Mouse (Mus musculus) embryo, embryonic 9.5 days (tissue): ENCODE measurements at regions not wholly inside any gene's neighbourhood (a gene's known extent, or its start where the extent isn't known, plus 50 kb on each side); places are given as distances from the start of the nearest gene placed in this dataset.

Source experiments
- DNase-seq: peaks from one replicate; pipeline ENCODE4 v3.0.0-alpha.2; 2017; ENCODE audit errors: extremely low spot score

DNA sequence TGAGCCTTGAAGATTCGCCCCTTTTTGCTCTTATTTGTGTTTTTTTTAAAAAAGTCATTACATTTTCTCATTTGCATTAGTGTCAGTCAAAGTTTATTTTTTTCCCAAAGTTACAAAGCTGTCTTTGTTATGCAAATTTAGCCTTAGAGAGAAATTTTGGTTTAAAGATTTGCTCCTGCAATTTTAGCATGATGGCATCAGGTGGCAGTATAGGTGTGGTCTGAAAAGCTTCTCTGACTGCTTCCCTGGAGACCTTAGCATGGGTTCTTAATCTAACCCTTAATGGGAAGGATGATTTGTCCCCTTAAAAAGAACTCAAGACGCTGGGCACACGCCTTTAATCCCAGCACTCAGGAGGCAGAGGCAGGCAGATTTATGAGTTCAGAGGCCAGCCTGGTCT, 451.2 kb downstream of the Slc4a3 start:
- no peak for DNase-seq

DNA sequence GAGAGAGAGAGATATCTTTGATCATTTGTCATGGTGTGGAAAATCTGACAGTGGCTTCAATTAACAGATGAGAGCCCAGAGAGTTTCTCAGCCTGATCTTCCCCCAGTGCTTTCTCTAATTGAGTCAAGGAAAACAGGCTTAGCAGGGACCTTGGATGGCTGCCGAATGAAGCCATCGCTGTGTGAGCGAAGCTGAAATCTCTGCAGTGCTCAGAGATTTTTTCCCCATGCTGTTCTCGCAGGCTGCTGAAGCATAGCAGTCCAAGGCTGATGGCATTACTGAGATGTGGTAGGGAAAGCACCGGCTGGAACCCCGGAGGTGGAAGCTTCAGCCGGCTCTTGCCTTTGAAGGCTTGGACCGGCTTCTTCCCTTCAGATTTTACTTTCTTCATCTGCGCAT, 455.1 kb downstream of the Slc4a3 start:
- DNase-seq, result no peak

DNA sequence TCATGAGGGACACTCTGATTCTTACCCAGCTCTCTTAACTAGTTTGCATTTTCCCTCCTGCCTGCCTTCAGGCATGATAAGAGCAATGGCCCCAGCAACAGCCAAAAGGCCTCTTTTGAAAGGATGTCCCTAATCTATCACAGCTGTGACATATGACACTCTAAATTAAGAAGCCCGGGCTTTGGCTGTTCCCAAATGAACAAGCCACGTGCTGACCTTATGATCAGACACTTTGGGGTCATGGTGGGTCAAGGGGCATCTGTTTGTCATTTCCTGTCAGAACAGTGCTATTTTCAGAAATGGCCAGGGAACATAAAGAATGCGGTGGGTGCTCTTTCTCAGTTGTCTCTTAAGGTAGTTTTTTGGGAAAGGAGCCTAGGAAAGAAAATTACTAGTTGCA, 463.5 kb downstream of the Slc4a3 start:
- DNase-seq, result peak; percentile 80

DNA sequence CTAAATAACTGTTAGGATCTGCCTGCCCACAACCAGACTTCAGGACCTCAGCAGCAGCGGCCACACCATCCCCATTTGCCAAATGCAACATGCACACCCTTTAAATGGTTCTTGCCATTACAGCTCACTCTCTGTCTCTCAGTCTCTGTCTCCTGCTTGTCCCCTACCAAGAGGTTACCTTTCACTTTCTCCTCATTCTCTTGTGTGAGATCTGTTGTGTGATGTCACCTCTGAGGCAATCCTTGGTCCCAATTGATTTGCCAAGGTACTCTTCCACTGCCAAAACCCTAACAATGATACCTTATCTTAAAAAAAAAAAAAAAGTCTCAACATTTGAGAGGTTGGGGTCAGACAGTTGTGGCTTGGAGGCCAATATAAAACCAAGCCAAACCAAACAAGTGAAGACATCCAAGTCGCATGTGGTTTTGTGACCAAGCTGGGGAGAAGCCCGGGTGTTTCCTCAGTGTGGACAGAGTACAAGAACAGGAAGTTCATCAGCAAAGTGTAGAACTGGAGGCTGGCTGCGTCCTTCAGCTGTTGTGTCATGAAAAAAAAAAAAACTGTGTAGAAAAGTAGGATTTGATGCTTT, 464.2 kb downstream of the Slc4a3 start:
- no peak for DNase-seq

- DNase-seq, result no peak
Observed at GRCm38 (mm10) chr1:76018588-76018987, 472.5 kb downstream of the Slc4a3 start.

DNA sequence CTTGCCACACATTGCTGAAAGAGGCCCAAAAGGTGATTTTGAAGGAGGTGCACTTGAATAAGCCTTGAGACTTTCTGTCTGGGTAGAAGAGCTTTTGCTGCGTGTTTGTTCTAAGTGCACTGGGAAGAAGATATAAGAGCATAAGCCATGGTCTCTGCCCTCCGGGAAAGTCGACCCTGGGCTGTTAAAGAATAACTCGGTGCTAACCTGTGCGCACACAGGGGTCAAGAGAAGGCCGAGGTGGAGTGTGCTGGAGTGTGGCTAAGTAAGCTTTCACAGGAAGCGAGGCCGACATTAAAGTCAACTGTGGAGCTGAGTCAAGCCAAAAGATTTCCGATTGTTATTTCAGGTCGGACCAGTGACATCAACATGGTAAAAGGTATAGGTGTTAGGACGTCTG, 473.0 kb downstream of the Slc4a3 start:
- DNase-seq, result no peak

DNA sequence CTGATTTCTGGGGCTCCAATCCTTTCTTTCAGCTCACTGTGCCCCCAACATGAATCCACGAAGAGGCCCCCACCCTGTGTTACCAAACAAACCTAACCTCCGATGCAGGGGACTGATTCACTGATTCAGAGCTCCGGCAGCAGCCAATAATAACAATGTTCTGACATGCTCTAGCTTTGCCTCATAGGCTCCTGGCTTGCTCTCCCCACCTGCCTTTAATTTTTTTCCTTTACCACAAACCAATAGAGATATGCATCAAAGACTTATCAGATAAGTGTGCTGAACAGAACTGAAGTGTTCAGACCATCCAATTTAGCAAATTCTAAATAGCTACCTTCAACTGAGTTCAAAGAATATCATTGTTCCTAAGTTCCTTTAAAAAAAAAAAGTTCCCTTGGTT, 478.6 kb downstream of the Slc4a3 start:
- DNase-seq, result no peak

DNA sequence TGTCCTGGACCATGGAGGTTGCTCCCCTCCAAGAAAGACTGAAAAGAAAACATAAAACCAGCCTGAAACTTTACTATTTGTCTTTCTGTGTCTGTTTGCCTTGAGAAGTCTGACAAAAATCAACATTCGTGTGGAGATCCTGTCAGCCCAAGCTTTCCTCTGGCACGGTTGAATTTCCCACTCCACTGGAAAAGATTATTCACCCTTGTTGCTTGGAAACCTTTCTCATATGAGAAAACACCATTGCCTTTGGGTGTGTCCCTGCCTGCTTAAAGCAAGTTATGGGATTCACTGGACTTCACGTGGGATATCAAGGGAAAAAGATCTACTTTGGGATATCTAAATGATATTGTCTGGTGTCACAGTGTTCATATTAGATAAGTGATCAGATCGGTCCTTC, 479.3 kb downstream of the Slc4a3 start:
- DNase-seq, result no peak

- DNase-seq, result no peak
Observed at GRCm38 (mm10) chr1:76029059-76029458, 483.0 kb downstream of the Slc4a3 start.

DNA sequence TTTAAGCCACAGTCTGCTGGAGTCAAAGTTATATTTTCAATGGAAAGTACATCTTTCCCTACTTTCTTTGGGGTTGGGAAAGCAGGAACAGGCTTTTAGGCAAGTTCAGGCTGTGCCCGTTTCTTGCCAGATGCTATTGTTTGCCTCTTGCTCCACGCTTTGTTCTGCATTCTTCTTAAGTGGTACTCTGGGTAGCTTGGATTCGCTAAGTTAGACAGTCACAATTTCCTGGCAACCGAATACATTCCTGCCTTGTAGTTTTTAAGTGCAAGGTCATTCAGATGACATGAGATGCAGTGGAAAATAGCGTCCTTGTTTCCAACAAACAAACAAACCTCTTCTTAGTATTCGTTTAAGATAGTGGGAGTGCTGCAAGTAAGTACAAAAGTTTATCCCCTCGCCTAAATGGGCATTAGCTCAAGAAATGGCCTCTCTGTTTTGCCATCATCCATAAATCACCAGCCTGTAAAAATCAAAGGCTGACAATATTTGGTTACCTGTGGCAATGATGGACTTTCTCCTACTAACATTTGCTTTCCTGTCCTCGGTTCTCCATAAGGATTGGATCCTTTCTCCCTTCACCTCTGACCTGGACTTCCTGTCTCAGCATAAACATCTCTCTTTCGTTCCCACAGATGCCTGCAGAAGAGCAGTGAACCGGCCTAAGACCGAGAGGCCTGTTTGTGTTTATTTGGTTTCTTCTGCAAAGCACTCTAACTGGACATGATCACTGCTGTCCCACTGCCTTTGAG, 485.3 kb downstream of the Slc4a3 start:
- no peak for DNase-seq

DNA sequence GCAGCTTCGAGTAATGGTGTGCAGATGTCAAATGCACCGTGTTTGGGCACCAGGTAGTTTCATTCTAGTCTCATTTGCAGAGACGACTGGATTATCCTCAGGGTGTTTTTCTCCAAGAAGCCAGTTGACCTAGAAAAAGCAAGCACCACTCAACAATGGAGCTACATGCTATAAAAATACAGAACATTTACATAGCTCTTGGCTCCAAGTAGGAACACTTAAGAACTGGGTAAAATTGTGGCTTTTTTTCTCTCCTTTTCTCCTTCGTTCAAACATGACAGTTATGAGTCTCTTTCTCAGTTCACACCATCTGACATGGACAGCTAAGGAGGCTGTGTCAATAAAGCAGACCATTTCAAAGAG, 485.8 kb downstream of the Slc4a3 start:
- no peak for DNase-seq

GRCm38 (mm10) chr1:76032626-76033025, 486.6 kb downstream of the Slc4a3 start:
- no peak for DNase-seq

GRCm38 (mm10) chr1:76036316-76036715, 490.2 kb downstream of the Slc4a3 start:
- DNase-seq, result no peak

GRCm38 (mm10) chr1:76039029-76039655, 493.1 kb downstream of the Slc4a3 start:
- DNase-seq, result no peak

DNA sequence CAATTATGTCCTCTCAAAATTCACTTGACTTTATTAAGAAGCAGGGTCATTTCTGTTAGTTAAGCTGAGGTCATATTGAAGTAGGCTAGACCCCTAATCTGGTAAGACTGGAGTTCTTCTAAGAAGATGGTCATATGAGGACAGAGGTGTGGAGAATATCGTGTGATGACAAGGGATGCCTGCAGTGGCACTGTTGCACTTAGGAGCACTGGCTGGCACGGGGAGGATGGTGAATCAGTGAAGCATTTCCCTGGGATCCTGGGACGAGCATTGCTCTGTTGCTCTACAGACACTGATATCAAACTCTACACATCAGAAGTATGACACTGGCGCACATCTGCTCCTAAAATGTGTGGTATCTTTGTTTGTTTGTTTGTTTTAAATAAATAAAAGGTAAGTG, 493.6 kb downstream of the Slc4a3 start:
- no peak for DNase-seq

DNA sequence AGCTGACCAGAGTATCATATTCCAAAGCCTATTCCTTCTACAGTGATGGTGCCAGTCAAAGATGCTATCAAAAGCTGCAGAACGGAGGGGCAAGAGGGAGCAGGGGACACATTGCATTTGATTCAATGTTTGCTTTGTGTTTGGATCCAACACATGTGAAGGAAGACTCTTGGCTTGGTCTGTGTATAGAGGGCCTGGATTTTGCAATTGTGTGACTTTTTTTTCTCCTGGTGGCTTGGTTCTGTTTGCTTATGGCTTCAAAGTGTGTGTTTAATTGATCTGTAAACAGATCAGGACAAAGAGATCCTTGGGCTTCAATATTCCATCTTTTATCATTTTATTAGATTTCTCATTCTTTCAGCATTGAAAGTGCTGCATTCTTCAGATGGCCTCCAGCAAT, 504.2 kb downstream of the Slc4a3 start:
- DNase-seq, result no peak

GRCm38 (mm10) chr1:76053378-76054171, 507.5 kb downstream of the Slc4a3 start:
- DNase-seq, result no peak

DNA sequence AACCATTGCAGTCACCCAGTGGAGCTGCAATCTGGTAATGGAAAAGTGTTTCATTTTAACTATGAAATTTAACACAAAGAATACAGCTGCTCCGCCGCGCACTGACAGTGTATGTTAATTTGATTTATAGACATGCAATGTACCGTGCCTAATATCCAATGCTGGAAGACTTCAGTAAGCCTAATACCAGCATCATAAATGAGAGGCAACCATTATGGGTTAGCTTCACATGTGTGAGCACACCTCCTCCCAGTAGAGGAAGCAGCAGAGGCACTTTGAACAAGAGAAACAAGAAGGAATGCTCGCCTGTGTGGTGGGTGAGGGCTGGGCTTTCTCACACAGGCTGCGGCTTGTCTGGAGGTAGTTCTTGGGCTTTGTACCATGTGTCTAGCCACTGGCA, 519.7 kb downstream of the Slc4a3 start:
- no peak for DNase-seq

DNA sequence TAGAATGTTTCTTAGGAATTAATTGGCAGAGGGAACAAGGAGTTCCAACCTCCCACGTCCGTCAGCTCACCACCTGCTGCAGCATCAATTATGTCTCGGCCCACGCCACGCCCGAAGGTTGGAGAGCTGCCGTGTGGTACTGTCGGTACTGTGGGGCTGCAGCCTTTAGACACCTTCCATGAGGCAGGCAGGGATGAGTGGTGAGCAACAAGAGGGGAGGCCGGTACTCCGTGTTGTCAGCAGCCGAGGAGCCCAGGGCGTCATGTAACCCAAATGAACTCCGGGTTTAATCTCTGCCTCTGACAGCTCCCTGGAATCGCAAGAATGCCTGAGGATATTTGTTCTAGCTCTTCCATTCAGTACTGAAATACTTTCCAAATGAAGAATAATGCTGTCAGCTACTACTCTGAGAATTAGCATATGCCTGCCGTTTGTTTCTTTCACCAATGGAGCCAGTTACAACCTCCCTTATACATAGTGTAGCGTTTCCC, 524.8 kb downstream of the Slc4a3 start:
- no peak for DNase-seq

DNA sequence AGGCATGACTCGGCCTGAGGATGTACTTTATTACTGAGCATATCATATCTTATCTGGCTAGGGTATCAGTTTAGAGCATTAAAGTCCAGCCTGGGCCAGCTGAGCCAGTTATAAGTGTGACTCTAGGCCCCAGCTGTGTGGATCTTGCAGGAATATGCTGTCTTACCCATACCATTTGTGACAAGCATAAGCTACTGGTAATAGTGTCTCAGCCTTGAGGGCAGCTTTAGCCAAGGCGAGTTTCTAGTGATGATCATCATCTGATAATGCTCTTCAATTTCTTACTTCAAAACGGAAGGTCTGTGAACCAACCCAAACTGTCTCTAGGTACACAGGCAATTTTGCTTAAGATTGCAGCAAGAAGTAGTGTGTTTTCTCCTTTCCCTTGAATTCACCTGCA, 529.1 kb downstream of the Slc4a3 start:
- no peak for DNase-seq

- DNase-seq, result no peak
Observed at GRCm38 (mm10) chr1:76075685-76076455, 529.8 kb downstream of the Slc4a3 start.

DNA sequence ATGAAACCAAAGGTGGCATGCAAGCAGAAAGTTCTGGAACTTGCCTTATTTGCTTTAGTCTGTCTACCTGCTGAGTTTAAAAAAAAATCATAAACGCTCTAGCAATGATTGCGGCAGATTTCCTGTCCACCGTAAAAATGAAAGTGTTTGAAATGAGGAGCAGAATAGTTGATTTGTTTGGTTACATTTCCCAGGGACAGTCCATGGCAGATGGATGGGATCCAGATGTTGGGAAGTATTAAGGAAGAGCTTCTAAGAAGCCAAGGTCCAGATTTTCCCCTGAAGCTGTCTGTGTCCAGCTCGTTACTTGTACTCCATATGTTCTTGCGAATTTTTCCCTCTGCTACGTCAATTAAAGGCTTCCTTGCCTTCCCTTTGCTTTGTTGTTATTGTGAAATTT, 534.2 kb downstream of the Slc4a3 start:
- peak; percentile 9 for DNase-seq
